Mouse (Mus musculus): ENCODE data around the gene Ppp1r3g. TPM values are rescaled to one million over a fixed set of nuclear protein-coding genes. Genes with fewer than 3 reads are reported as not detected.

Gene Ppp1r3g
- total RNA-seq, 1 experiment: 0.31 TPM

DNA sequence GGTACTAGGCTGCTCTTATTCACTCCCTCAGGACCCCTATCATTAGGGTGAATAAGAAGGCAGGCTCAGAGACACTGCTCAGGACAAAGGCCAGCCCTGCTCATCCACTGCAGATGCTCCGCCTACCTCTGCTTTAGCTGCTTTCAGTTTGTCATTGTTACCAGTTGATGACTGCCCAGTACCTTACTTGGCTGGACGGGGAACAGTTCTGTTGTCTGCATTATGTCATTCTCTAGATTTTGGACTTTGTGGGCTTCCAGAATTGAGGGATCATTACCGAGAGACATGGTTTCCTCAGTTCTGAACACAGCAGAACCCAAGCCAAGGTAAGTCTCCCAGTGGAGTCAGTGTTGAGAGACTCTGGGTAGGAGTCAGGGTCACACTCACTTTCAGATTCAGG, 36.6 kb downstream of the Ppp1r3g start:
- H3K36me3 ChIP-seq (ENCODE audit: control insufficient read depth, insufficient read depth, low read length, poor library complexity, severe bottlenecking): no peaks in the 10 kb centered on the region
- no peak overlapping the region for H3K27ac ChIP-seq (ENCODE audit: insufficient read depth, low read depth, low read length, poor library complexity, severe bottlenecking)
- no peak overlapping the region for H3K9ac ChIP-seq (ENCODE audit: insufficient read depth, low read depth, low read length, poor library complexity, severe bottlenecking)
- H3K4me3 ChIP-seq (ENCODE audit: insufficient read depth in 1 of 2, low read depth in 1 of 2, low read length in 2 of 2, poor library complexity in 1 of 2, severe bottlenecking in 1 of 2): no peak overlapping the region
- DNase-seq (ENCODE audit: low read depth, low spot score): no peak
- TF ChIP-seq ZC3H11A (IDR thresholded peaks at IDR 0.05; ENCODE audit: borderline replicate concordance, low read depth, low read length) (no peak), MAFK (IDR thresholded peaks at IDR 0.05; ENCODE audit: insufficient read depth, low read depth, low read length) (no peak), ZNF384 (IDR thresholded peaks at IDR 0.05; ENCODE audit: low read depth, low read length) (no peak), HCFC1 (IDR thresholded peaks at IDR 0.05; ENCODE audit: borderline replicate concordance, insufficient read depth, low read length) (no peak), CHD2 (IDR thresholded peaks at IDR 0.05; ENCODE audit: low read depth, low read length) (no peak)
- H3K9me3 ChIP-seq (ENCODE audit: control insufficient read depth, insufficient read depth, low read depth, low read length): no peaks in the 10 kb centered on the region
- in situ Hi-C loops (cut with MboI; ENCODE audit: low sequenced_read_pairs in 2 of 2, unreplicated experiment in 2 of 2): loop anchor here in 1 of 2 experiments (25.0 kb wide), 1 partner anchor 1317 kb away; no protein-coding TSS in a partner anchor
- H3K4me1 ChIP-seq (ENCODE audit: control insufficient read depth in 2 of 2, insufficient read depth in 2 of 2, low read length in 2 of 2, poor library complexity in 1 of 2): no peaks in the 10 kb centered on the region

DNA sequence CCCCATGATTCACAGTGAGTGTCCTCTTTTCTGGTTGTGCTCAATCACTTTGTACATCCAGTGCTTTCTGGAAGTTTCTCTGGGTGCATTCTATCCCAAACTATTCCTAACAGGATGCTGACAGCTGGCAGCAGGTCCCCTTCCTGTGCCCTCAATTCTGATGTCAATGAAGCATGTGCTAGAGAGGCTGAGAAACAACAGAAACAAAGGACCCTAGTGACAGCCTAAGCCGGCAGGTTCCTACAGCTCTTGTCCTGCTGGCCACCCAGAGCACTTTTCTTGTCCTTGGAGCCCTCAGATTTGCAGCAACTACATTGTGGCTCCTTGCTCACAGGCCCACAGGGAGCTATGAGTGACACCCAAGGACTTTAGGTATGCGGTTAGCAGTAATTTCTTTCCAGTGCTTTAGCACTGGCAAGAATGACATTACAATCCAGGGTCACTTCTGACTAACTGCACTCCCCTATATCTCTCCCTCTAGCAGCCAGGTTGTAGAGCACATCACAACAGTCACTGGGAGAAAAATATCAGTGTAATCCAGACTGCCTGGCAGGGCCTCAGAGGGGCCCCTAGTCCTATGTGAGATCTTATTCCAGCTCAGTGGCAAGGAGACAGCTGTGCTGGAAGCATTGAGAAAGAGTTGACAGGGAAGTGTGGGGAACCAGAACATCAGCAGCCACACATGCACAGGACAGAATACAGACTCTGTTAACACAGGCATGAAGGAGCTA, 37.2 kb downstream of the Ppp1r3g start:
- Histone ChIP-seq H3K36me3 (ENCODE audit: control insufficient read depth, insufficient read depth, low read length, poor library complexity, severe bottlenecking) (no peaks in the 10 kb centered on the region), H3K9ac (ENCODE audit: insufficient read depth, low read depth, low read length, poor library complexity, severe bottlenecking) (no peak overlapping the region), H3K9me3 (ENCODE audit: control insufficient read depth, insufficient read depth, low read depth, low read length) (no peaks in the 10 kb centered on the region), H3K4me3 (ENCODE audit: insufficient read depth in 1 of 2, low read depth in 1 of 2, low read length in 2 of 2, poor library complexity in 1 of 2, severe bottlenecking in 1 of 2) (no peak overlapping the region), H3K27ac (ENCODE audit: insufficient read depth, low read depth, low read length, poor library complexity, severe bottlenecking) (no peak overlapping the region), H3K4me1 (ENCODE audit: control insufficient read depth in 2 of 2, insufficient read depth in 2 of 2, low read length in 2 of 2, poor library complexity in 1 of 2) (no peaks in the 10 kb centered on the region)
- TF ChIP-seq ZNF384 (IDR thresholded peaks at IDR 0.05; ENCODE audit: low read depth, low read length) (no peak), MAFK (IDR thresholded peaks at IDR 0.05; ENCODE audit: insufficient read depth, low read depth, low read length) (no peak), ZC3H11A (IDR thresholded peaks at IDR 0.05; ENCODE audit: borderline replicate concordance, low read depth, low read length) (no peak), CHD2 (IDR thresholded peaks at IDR 0.05; ENCODE audit: low read depth, low read length) (no peak), HCFC1 (IDR thresholded peaks at IDR 0.05; ENCODE audit: borderline replicate concordance, insufficient read depth, low read length) (no peak)
- no peak for DNase-seq (ENCODE audit: low read depth, low spot score)
- in situ Hi-C loops (cut with MboI; ENCODE audit: low sequenced_read_pairs in 2 of 2, unreplicated experiment in 2 of 2): loop anchor here in 1 of 2 experiments (25.0 kb wide), 1 partner anchor 1316 kb away; no protein-coding TSS in a partner anchor

DNA sequence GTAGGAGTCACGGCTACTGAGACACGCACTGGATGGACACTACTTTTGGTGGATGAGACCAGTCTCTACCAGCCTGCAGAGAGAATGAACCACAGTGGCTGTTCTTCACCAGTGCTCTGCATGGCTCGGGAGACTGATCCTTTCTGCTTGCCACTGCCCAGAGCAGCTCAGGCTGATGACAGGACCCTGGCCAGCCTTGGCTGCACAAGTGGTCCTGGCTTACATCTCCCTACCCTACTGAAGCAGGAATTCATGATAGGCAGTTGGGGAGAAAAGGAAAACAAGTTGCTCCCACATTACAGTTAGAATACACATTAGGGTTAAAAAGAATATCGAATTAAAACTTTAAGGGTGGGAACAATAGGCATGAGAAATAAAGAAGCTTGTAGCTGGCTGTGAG, 39.0 kb downstream of the Ppp1r3g start:
- H3K36me3 ChIP-seq (ENCODE audit: control insufficient read depth, insufficient read depth, low read length, poor library complexity, severe bottlenecking): no peaks in the 10 kb centered on the region
- H3K9ac ChIP-seq (ENCODE audit: insufficient read depth, low read depth, low read length, poor library complexity, severe bottlenecking): no peak overlapping the region
- in situ Hi-C loops (cut with MboI; ENCODE audit: low sequenced_read_pairs in 2 of 2, unreplicated experiment in 2 of 2): loop anchor here in 1 of 2 experiments (25.0 kb wide), 1 partner anchor 1315 kb away; no protein-coding TSS in a partner anchor
- H3K27ac ChIP-seq (ENCODE audit: insufficient read depth, low read depth, low read length, poor library complexity, severe bottlenecking): no peak overlapping the region
- TF ChIP-seq ZC3H11A (IDR thresholded peaks at IDR 0.05; ENCODE audit: borderline replicate concordance, low read depth, low read length): no peak
- TF ChIP-seq CHD2 (IDR thresholded peaks at IDR 0.05; ENCODE audit: low read depth, low read length): no peak
- no peak for TF ChIP-seq HCFC1 (IDR thresholded peaks at IDR 0.05; ENCODE audit: borderline replicate concordance, insufficient read depth, low read length)
- TF ChIP-seq MAFK (IDR thresholded peaks at IDR 0.05; ENCODE audit: insufficient read depth, low read depth, low read length): no peak
- no peak for TF ChIP-seq ZNF384 (IDR thresholded peaks at IDR 0.05; ENCODE audit: low read depth, low read length)
- no peak overlapping the region for H3K4me3 ChIP-seq (ENCODE audit: insufficient read depth in 1 of 2, low read depth in 1 of 2, low read length in 2 of 2, poor library complexity in 1 of 2, severe bottlenecking in 1 of 2)
- H3K4me1 ChIP-seq (ENCODE audit: control insufficient read depth in 2 of 2, insufficient read depth in 2 of 2, low read length in 2 of 2, poor library complexity in 1 of 2): no peaks in the 10 kb centered on the region
- no peak for DNase-seq (ENCODE audit: low read depth, low spot score)
- no peaks in the 10 kb centered on the region for H3K9me3 ChIP-seq (ENCODE audit: control insufficient read depth, insufficient read depth, low read depth, low read length)

DNA sequence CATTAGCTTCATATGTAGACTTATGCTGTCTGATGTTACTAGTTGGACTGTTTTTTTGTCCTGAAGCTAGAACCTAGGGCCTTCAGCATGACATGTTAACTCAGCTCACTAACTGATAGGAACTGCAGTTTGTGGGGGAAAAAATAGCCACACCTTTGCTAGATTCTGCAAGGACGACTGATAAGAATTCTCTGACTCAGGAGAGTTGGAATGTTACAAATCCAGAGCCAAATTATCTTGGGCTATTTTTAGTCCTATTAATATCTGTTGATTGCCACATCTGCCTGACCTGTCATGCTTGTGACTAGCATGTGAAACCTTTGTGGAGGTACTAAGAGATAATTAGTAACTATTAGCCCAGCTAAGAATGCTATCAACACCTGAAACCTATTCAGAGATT, 42.2 kb downstream of the Ppp1r3g start:
- no peak for DNase-seq (ENCODE audit: low read depth, low spot score)
- no peak overlapping the region for H3K4me3 ChIP-seq (ENCODE audit: insufficient read depth in 1 of 2, low read depth in 1 of 2, low read length in 2 of 2, poor library complexity in 1 of 2, severe bottlenecking in 1 of 2)
- no peaks in the 10 kb centered on the region for H3K36me3 ChIP-seq (ENCODE audit: control insufficient read depth, insufficient read depth, low read length, poor library complexity, severe bottlenecking)
- TF ChIP-seq ZC3H11A (IDR thresholded peaks at IDR 0.05; ENCODE audit: borderline replicate concordance, low read depth, low read length) (no peak), HCFC1 (IDR thresholded peaks at IDR 0.05; ENCODE audit: borderline replicate concordance, insufficient read depth, low read length) (no peak), ZNF384 (IDR thresholded peaks at IDR 0.05; ENCODE audit: low read depth, low read length) (no peak)
- in situ Hi-C loops (cut with MboI; ENCODE audit: low sequenced_read_pairs in 2 of 2, unreplicated experiment in 2 of 2): no loop called here
- H3K9me3 ChIP-seq (ENCODE audit: control insufficient read depth, insufficient read depth, low read depth, low read length): no peaks in the 10 kb centered on the region
- H3K27ac ChIP-seq (ENCODE audit: insufficient read depth, low read depth, low read length, poor library complexity, severe bottlenecking): no peak overlapping the region
- H3K4me1 ChIP-seq (ENCODE audit: control insufficient read depth in 2 of 2, insufficient read depth in 2 of 2, low read length in 2 of 2, poor library complexity in 1 of 2): no peaks in the 10 kb centered on the region
- H3K9ac ChIP-seq (ENCODE audit: insufficient read depth, low read depth, low read length, poor library complexity, severe bottlenecking): no peak overlapping the region
